Mouse (Mus musculus) CD4-positive, CD25-positive, alpha-beta regulatory T cell, adult 2 months (primary cell): ENCODE data around the gene Gm7075.
"Not testable (repeated sequence)": the region's sequence is repeated elsewhere in the genome, so short reads cannot be mapped to it uniquely, and the experiment has no call there.

Source experiments
- DNase-seq: peaks from one replicate; pipeline ENCODE4 v3.0.0-alpha.2; 2012; ENCODE audit warnings: low read depth, low spot score

Gene Gm7075

DNA sequence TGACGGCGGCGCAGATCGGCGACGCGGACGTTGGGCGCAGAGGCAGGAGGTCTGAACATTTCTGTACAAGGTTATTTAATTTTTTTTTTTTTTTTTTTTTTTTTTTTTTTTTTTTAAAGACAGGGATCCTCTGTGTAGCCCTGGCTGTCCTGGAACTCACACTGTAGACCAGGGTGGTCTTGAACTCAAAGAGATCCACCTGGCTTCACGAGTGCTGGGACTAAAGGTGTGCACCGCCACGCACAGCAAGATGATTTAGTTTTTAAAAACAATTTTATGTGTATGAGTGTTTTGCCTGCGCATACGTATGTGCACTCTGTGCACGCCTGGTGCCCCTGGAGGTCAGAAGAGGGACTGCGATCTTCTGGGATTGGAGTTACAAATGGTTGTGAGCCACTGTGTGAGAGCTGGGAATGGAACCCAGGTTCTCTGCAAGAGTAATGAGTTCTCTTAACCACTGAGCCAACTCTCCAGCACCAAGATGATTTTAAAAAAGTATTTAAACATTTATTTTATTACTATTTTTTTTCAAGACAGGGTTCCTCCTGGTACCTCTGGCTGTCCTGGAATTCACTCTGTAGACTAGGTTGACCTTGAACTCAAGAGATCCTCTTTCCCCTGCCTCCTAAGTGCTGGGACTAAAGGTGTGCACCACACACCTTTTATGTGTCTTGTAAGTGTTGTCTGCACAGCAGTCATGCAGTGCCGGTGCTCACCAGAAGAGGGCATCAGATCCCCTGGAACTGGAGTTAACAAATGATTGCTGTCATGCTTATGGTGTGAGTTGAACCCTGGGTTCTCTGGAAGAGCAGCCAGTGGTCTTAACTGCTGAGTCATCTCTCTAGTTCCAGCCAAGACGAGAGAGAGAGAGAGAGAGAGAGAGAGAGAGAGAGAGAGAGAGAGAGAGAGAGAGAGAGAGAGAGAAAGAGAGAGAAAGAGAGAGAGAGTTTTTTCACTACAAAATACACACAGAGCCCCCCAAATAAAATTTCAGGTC lies at the start of gene Gm7075:
Gene Gm7075 (minus strand): TSS at position 51 of the 997 bp plus-strand sequence.
- DNase-seq = peak; percentile 75

DNA sequence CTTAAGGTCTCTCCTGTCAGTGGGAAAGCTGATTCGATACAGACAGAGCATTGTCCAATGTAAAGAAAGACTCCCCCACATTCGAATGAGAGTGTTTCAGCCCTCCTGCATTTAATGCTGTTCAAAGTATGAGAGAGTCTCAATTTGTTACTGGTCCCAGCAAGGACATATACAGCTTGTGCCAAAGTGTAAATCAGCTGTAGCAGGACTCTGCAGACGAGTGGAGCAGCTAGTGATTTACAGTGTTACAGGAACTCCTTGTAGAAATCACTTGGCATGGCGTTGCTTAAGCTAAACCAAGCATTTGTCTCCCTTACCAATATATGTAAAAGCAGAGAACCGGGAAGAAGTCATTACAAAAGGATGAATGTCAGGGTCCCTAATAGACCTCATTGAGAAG lies 39.3 kb upstream of the Gm7075 start:
- DNase-seq = no peak

DNA sequence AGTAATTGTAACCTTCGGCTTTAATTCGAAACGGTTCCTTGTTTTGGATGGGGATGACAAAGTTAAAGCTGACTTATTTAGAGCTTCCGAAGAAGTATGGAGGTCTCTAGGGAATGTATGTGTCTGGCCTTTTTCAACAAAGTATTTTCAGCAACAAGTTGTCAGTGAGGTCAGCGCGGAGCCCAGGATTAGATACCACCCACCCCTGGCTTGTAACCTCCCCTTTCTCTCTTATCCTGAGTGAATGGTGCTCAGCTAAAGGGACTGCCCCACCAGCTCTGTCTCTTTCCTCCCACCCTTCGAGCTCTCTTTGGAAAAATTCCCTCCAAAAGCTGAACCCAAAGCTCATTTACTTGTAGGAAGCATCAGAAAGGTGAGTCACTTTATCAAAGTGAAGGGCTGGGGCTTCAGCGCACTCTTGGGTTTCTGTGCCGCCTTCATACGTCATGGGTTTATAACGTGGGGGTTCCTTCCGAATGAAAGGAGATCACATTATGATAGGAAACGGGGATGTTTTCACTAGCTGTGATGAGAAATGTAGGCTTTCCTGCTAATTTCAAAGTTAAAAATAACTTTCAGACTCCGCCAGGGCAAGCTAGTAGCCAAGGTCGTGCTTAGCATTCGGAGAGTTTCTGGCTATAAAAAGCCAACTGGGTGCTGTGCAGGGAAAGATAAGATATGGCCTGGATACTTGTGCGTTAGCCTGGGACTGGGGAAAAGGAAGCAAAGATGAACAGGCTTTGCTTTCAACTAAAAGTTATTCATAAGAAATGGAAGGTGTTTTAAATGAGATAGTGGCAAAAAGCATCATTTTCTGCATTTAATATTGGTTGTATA lies 35.9 kb upstream of the Gm7075 start:
- no peak for DNase-seq

DNA sequence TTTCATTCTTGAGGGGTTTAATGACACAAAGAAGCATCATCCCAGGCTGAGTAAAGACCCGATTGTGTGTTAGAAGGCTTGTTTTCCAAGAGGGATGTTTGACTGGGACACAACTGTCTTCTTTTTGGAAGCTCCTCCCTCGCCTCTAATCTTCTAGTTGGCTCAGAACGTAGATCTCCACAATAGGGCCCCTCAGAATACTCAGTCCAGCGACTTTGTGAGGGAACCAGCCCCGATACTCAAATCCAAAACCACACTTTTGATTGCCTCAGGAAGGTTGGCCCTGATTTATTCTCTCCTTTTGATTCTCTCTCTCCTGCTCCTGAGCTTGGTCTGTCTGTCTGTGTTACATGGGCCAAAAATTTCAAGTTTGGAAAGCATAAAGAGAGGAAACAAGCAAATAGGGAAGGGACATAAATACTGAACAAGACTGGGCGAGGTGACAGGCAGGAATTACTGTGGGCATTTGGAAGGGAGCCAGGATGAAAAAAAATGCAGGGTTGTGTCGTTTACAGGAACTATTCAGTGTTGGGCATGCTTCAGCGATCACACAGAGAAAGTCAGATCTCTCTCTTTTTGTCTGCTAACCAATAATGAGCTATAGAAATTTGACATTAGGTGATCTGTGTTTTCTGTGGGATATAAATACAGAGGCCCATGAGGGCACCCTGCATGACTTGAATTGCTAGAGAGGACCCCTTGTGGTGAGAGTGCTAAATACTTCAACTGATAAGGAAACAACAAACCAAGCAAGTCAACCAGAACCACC lies 33.7 kb upstream of the Gm7075 start:
- DNase-seq = peak; percentile 7

DNA sequence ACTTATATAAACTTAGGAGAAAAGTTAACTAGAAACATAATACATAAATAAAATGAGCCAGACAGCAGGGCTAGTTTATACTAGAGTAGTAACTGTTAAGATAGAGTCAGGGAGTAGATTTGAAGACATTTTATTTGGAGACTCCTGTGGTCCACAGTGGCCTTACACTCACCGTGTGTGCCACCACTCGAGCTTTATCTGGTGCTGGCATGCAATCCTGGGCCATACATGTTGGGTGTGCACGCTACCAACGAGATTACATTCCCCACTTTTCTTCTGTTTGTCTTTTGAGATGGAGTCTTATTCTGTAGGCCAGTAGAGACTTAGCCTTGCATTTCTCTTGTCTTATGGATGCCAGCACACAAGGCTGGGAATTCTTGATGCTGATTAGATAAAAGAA lies 32.3 kb upstream of the Gm7075 start:
- no peak for DNase-seq

DNA sequence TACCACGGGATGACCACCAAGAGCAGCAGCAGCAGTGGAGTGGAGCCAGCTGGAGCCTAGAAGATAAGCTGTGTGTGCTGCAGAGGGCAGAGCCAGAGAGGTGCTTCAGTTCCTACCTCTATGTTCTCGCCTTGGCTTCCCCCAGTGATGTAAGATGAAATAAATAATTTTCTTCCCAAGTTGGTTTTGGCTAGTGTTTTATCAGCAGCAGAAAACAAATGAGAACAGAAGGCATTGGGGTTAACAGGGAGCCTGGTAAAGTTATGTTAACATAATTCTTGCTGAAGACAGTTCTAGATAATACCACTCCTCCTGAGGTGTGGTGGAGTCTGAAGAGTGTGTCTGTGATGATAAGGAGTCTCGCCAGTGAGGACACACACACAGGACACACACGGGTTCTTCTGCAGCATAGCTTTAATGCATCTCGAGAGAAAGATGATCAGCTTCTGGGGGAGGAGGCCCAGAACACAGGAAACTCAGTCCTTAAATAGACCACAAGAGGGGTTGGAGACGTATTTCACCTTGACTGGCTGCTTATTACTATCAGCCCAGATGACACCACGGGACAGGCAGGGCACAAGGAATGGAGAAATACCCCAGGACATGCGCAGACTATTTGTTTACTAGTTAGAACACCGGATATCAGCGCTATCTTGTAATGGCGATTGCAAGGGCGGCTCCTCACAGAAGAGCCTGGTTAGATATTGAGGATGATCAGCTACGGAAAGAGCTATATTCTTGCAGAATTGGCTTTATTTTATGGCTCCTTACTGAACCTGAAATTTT lies 23.2 kb upstream of the Gm7075 start:
- DNase-seq = not testable (repeated sequence)

DNA sequence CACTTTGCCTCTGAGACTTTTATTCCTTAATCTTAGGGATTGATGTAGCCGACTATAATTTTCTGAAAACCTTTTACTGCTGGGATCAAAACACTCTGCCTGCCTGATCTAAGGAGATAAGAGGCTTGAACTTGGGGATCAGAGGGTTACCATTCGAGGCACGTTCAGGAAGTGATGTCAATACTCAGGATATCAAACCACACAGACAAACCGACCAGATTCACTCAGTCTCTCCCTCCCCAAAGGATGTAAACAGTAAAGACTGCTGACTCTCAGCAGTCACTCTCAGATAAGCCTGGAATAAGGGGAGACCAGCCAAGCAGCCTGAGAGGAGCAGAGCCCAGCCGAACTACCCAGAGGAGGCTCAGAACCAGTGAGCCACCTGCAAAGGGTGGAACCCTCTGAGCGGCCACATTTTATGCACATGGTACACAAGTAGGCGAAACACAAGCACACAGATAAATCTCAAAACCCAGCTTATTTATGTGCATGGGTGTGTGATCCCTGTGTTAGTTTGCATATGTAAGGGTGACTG lies 18.2 kb upstream of the Gm7075 start:
- no peak for DNase-seq

DNA sequence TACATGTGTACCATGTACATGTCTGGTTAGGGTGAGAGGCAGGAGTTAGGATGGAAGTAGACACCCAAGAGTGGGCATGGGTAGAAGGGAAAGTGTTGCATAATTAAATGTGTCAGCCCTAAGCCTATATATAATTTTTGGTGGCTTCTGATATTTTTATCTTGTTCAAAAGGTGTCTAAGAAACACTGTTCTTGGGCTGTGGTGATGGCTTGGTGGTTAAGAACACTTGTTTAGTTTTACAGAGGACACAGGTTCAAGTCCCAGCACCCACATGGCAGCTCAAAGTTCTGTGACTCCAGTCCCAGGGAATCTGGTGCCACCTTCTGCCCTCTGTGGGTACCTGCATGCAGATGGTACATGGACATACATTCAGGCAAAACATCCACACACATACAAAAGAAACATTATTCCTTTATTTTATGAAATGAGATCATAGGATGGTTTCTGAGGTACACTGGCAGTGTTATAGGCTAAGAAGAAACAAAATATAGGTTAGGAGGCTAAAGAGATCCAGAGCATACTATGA lies 17.2 kb upstream of the Gm7075 start:
- DNase-seq = no peak

DNA sequence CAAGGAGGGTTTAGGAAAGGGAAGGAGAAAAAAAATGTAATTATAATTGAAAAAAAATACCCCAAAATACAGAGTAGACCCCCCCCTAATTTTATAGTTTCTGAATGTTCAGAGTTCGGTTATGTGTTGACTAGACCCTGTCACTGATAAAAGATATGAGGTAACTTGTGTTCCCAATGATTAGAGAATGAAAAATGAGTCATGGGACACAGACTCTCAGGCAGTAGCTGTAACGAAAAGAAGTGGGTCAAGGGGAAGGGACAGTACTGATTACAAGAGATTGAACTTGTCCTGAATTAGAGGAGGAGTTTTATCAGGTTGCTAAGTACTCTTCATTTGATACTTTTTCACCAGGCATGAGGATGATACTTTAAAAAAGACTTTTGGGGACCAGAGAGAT lies 11.3 kb upstream of the Gm7075 start:
- no peak for DNase-seq

DNA sequence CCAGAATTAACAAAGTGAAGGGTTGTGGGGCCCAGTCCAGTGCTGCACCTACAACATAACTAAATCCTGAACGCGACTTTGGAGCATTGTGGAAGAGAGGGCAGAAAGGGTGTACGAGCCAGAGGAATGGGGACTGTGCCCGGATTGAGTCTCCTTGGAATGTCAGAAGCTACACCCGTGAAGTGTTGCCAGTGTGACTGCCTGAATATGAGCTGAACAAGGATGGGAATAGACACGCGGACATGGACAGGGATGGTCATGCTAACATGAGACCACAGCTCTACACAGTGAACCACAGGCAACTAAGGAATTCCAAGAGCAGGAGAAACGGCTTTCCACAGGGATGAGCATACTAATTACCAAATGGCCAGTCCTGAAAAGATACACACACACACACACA lies 10.5 kb upstream of the Gm7075 start:
- DNase-seq = no peak

DNA sequence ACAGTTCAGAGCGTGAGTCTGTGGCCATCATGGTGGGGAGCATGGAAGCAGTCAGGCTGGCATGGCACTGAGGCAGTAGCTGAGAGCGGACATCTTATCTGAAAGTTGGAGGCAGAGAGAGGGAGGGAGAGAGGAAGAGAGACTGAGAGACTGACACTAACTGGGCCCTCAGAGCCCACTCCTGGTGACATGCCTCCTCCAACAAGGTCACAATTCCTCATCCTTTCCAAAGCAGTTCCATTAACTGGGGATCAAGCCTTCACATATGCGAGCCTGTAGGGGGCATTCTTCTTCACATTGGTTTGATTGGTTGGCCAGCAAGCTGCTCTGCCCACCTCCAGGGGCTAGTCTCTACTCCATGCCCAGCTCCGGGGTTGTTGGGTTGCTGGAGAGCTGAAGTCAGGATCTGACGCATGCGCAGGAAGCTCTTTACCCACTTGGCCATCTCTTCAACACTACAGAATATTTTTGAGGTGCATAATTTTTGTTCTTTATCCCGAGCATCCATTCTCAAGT lies 9.7 kb upstream of the Gm7075 start:
- DNase-seq = no peak

DNA sequence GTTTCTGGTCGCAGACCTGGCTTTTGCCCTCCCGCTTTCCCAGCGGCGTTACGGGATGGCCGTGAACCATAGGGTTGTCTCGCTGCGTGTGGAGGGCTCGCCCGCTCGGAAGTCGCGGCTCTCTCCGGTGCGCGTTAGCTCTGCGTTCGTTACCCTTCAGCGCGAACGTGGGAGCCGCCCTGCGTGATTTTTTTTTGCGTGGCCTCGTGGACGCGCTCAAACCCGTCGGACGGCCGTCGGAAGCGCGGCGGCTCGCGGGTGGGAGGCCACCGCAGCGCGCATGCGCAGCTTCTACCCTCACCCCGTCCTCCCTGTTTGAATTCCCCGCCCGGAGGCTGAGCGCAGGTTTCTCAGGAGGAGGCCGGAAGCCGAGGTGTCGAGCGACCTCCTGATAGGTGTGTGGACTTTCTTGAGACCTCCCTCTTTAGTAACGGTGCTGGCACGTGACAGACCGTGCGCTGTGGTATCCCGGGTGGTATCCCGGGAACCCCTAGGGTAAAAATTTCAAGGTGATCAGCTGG lies 8.3 kb upstream of the Gm7075 start, which contains the start of gene Ctnna3:
Gene Ctnna3 (plus strand): TSS at position 314 of the 521 bp plus-strand sequence.
- peak; percentile 97 for DNase-seq

DNA sequence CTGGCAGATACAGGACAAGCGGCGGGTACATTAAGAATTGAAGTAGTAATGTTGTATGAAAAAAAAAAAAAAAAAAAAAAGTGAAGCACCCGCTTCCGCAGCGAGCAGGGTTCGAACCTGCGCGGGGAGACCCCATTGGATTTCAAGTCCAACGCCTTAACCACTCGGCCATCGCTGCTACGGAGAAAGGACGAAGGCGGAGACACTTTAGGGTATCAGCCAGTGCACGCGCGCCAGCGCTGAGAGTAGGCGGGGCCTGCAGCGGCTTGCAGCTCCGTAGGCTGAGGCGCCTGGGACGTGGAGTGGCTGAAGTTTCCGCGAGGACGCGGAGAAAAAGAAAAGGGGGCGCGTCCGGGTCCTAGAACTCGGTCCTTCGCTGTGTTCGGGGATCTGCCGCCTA lies 7.8 kb upstream of the Gm7075 start:
- DNase-seq = peak; percentile 99

DNA sequence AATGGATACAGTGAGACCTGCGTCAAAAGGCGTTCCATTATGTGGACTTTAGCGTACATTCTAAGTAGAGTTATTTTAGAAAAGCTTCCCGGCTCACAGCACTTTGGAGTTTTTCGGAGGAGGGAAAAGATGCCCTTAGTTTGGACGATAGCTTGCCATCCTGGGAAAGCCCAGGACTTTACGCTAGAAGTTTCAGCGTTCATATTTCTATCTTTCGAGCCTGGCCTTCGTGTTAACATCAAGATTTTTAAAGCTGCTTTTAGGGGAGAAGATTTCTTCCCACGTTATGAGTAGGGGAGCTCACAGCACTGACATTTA lies 7.4 kb upstream of the Gm7075 start:
- DNase-seq = no peak

DNA sequence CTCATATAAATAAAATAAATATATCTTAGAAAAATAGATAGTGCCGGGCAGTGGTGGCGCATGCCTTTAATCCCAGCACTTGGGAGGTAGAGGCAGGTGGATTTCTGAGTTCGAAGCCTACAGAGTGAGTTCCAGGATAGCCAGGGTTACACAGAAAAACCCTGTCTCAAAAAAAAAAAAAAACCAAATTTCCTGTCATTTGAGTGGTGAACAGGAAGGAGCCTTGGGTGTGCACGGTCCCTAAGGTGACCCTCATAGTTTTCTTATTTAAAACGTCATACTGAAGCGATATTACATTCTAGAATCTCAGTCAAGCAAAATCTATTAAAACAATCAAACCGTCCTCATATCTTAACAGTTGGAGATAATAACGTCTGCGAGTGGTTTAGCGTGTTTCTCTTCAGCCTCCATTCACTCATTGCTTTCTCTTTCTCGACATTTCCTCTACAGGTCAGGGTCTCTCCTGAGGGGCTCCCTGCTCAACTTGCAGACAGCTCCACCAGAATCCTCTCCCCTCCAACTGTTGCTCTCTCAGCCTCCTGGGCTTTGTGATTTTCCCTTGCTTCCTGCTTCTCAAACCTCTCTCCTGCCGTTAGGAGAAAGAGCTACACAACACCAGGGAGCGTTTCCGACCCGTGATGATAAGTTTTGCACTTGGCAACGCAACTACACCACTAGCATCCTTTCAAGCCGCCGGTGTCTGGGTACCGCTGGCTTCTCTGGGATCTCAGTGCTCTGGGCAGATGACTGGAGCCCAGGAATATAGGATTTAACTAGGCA lies 6.8 kb upstream of the Gm7075 start:
- peak; percentile 69 for DNase-seq

DNA sequence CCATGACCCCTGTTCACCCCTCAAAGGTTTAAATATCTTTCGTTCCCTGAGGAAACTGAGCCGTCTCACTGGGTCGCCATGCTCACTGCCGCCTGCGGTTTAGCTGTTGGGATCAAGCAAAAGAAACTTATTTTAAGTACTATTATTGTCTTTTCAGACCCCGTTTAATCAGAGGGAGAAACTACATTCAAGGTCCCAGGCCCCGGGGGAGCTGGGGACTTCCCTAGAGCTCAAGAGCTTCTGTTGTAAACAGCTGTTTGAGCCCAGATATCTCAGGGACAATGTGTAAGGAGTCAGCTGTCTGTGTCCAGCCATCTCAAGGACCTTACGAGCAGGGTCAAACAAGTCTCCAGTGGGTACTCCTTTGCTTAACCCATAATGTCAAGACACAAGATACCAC lies 5.6 kb upstream of the Gm7075 start:
- DNase-seq = no peak

DNA sequence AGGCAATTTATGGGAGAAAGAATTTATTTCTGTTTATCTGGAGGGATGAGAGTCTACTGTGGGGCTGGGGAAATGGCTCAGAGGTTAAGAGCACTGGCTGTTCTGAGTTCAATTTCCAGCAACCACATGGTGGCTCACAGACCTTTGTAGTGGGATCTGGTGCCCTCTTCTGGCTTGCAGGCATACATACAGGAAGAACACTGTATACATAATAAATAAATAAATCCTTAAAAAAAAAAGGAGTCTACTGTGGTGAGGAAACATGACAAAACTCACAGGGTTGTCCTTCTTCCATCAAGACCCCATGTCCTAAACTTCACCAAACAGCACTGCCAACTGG lies 2.9 kb upstream of the Gm7075 start:
- peak; percentile 83 for DNase-seq

DNA sequence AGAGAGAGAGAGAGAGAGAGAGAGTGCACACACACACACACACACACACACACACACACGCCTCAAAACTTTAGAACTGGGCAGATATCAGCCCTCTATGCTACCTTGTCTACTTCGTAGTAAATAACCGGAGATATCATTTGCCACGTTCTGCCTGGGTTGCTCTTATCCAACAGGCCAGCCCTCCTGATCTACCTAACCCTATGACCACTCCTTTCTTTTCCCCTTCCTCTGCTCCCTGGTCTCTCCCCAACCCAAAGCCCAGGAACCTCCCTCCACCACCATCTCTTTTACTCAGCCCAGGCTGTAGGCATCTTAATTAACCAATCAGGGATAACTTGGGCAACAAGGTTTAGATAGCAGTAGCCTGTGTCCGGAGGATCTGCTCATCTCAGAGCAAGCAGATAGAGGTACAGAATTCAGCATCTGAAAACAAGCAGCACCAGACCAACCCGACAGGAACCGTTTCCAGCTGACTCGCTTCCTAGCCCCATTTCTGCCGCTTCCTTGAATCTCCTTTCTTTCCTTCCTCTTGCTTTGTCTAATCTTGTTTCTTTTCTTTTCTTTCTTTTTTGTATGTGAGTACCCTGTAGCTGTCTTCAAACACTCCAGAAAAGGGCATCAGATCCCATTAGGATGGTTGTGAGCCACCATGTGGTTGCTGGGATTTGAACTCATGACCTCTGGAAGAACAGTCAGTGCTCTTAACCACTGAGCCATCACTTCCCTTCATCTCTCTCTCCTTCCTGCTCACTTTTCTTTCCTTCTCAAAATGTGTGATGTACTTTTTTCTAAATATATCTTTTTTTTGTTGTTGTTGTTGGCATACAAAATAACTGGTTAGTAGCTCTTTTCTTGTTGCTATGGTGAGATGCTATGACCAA lies 2.2 kb upstream of the Gm7075 start:
- no peak for DNase-seq

DNA sequence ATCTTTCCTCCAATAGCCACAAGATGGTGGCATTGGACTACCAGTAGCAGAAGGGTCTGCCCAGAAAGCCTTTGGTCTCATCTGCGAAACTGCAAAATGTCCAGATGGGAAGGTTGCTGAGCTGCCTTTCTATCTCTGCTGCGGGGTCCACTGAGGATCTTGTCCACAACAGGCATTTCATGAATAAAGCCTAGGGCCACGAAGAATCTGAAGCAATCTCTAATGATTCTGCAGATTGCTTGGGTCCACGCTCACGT lies 1.1 kb upstream of the Gm7075 start:
- no peak for DNase-seq
